Mouse (Mus musculus) neural tube, embryonic 12.5 days (tissue): ENCODE results near the gene Tjp3. TPM values are rescaled to one million over a fixed set of nuclear protein-coding genes. Genes with fewer than 3 reads are reported as not detected.
A peak's percentile ranks its signal among the peaks of the same experiment; 100 is the strongest.

Source experiments
- ATAC-seq: fragments of 200-750 bp; cut with Nextera tagmentation; 2 replicates; pipeline ENCODE4 v1.8.0; 2017; ENCODE audit warnings: low read depth, mild to moderate bottlenecking, moderate TSS enrichment, moderate library complexity; ENCODE audit not compliant: low FRiP score
- H3K27ac ChIP-seq: fragments of 300-500 bp; sonication (generic); 2 replicates; pipeline ENCODE4 v1.5.1; 2016
- H3K27me3 ChIP-seq: fragments of 300-500 bp; sonication (generic); replicated peaks from 2 replicates; pipeline ENCODE4 v1.6.1; 2016; ENCODE audit warnings: mild to moderate bottlenecking
- H3K36me3 ChIP-seq: fragments of 300-500 bp; sonication (generic); 2 replicates; pipeline ENCODE4 v1.6.1; 2016; ENCODE audit warnings: mild to moderate bottlenecking
- H3K4me1 ChIP-seq: fragments of 300-500 bp; sonication (generic); 2 replicates; pipeline ENCODE4 v1.6.1; 2016
- H3K4me2 ChIP-seq: fragments of 300-500 bp; sonication (generic); replicated peaks from 2 replicates; pipeline ENCODE4 v1.6.1; 2016; ENCODE audit warnings: mild to moderate bottlenecking
- H3K4me3 ChIP-seq: fragments of 300-500 bp; sonication (generic); 2 replicates; pipeline ENCODE4 v1.5.1; 2016
- H3K9ac ChIP-seq: fragments of 300-500 bp; sonication (generic); 2 replicates; pipeline ENCODE4 v1.6.1; 2016; ENCODE audit warnings: mild to moderate bottlenecking
- H3K9me3 ChIP-seq: fragments of 300-500 bp; sonication (generic); 2 replicates; pipeline ENCODE4 v1.6.1; 2016; ENCODE audit warnings: mild to moderate bottlenecking
- WGBS: fragments of 180-500 bp; shearing (Covaris S2); methylation state at CpG from one replicate; pipeline ENCODE4 v1.1.7; 2016; 5-methylcytosine and 5-hydroxymethylcytosine counted together
- polyA plus RNA-seq: library from polyadenylated mRNA; unstranded; fragments of >200 nt; fragmentation: Nextera tagmentation; extraction: Ambion mirVana; gene quantifications from 2 replicates; pipeline ENCODE4 v1.2.1, GENCODE M21; 2016

Tjp3 gene
- polyA plus RNA-seq, 1 experiment from 2014 or later, result 3.9 TPM

DNA sequence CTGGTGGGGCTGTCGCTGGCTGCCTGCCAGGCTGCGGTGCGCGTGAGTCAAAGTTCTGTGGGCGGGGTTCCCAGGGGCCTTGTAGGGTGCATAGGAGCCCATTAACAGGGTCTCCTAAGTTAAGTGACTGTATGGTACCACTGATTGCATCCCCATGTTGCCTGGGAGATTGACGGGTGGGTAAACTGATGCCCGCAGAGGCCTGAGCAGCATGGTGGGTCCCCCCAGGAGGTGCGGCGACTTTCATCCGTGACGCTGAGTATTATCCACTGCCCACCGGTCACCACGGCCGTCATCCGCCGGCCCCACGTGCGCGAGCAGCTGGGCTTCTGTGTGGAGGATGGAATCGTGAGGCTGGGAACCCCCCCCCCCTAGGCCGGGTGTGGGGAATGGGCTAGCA lies 19.0 kb downstream of the Tjp3 start:
- H3K4me1 ChIP-seq, result peaks cover 12% of the 10 kb centered on the region
- 93% methylated on average over 21 of the region's 21 CpGs for WGBS

DNA sequence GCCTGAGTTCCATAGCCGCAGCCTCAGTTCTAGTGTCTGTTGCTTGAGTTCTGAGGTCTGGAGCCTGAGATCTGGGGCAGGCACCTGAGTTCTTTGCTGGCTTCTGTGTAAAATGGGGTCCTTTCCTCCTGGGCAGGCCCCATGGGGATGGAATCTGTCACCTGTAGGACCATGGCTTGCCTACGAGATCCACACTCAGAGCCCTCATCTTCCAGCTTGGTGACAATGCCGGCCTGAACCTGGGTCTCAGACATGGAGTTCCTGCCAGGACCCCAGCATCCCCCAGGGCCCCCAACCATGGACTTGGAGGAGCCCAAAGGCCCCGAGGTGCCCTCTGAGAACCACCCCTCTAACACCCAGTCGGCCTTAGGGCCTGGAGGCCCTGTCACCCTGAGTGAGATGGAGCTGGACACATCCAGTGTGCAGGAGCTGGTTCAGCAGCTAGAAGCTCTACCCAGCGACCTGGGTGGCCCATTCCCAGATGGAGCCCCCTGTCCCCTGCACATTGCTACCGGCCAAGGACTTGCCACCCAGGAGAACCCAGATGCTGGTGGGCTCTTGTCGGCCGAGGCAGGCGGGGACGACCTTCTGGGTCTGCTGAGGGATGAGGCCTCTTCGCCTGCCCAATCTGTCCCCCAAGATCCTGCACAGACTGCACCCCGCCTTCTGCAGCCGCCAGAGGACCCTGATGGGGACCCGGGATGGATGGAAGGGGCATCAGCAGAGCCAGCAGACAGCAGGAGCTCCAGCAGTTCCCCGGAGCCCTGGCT lies 22.6 kb downstream of the Tjp3 start:
- 83% methylated on average over 16 of the region's 16 CpGs for WGBS
- H3K9ac ChIP-seq, result peak overlapping the region; percentile 77
- no peak overlapping the region for H3K27ac ChIP-seq
- H3K27me3 ChIP-seq, result no peaks in the 10 kb centered on the region
- peaks cover 17% of the 10 kb centered on the region for H3K4me1 ChIP-seq
- no peak for ATAC-seq
- peaks cover 49% of the 10 kb centered on the region for H3K36me3 ChIP-seq
- H3K9me3 ChIP-seq, result no peaks in the 10 kb centered on the region
- H3K4me2 ChIP-seq, result peak overlapping the region; percentile 85
- H3K4me3 ChIP-seq, result peak overlapping the region; percentile 54

More for the DNA sequence above, 19.0 kb downstream of the Tjp3 start:
- Histone ChIP-seq H3K4me3 (no peak overlapping the region), H3K36me3 (peaks cover 33% of the 10 kb centered on the region), H3K9ac (no peak overlapping the region), H3K9me3 (no peaks in the 10 kb centered on the region), H3K4me2 (no peak overlapping the region), H3K27ac (no peak overlapping the region), H3K27me3 (no peaks in the 10 kb centered on the region)
- ATAC-seq, result no peak

DNA sequence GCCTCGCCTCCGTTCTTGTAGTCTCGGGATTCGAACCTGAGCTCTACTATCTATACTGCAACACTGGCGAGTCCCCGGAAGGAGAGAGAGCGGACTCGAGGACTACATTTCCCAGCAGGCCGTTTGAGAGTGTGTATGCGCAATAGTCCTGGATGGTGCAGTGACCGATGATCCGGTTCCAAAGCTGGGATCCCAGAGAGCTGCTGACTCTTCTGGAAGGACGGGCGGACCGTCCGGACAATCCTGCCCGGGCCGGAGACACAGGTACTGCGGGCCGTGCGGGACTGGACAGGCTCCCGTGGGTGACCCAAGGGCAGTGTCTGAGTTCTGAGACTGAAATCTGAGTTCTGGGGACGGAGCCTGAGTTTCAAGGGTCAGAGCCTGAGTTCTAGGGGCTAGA lies 23.3 kb downstream of the Tjp3 start:
- Histone ChIP-seq H3K27ac (no peak overlapping the region), H3K4me1 (peaks cover 17% of the 10 kb centered on the region), H3K36me3 (peaks cover 49% of the 10 kb centered on the region), H3K9me3 (no peaks in the 10 kb centered on the region), H3K9ac (peak overlapping the region; percentile 77), H3K4me3 (peak overlapping the region; percentile 54), H3K27me3 (no peaks in the 10 kb centered on the region), H3K4me2 (peak overlapping the region; percentile 85)
- peak; percentile 56; the same call in 1 of the 2 replicates for ATAC-seq
- 4% methylated on average over 23 of the region's 23 CpGs for WGBS

DNA sequence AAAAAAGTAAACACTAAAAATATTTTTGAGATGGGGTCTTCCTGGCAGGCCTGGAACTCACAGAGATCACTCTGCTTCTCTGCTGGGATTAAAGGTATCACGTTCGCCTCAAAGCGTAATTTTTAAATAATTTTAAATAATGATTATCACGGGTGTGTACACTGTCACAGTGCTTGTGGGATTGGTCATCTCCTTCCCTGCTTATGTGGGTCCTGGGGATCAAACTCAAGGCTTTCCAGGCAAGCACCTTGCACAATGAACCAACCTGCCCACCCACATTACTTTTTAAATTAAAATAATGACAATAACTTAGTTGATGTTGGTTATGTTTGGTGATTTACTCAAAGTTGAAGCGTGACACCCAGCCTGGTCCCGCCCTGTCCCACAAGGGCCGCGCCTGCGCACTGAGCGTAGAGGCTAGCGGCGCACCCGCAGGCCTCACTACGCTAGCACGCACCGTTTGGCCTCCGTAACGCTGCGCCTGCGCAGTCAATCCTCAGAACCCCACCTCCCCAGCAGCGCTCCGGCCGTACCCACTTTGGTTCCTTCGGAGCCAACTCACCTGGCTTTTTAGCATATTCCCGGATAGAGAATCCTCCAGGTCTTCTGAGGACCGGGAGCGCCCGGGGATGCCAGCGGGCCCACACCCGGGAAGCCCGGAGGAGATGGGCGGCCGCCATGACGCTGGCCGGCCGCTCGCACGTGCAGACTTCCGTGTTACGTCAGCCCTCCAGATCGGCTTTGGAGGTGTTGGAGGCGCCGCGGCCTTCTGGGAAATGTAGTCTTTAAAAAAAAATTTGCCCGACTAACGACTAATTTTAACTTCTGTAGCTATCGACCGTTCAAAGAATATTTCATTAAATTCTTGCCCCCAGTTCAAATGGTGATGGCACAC lies 24.9 kb downstream of the Tjp3 start, which contains the start of the genes Mrpl54 and Apba3:
Gene Mrpl54 (minus strand): TSS at position 724 of the 895 bp plus-strand sequence.
Gene Apba3 (plus strand): TSS at position 750 of the 895 bp plus-strand sequence.
- Histone ChIP-seq H3K4me3 (peak within 1 kb of the TSS; percentile 62), H3K9ac (peak within 1 kb of the TSS; percentile 66; the same call in 1 of the 2 replicates), H3K27ac (no peak within 1 kb of the TSS), H3K4me1 (peaks cover 17% of the 10 kb centered on the region), H3K36me3 (peaks cover 48% of the 10 kb centered on the region), H3K4me2 (peak within 1 kb of the TSS; percentile 85), H3K27me3 (no peaks in the 10 kb centered on the region), H3K9me3 (no peaks in the 10 kb centered on the region)
- peak; percentile 92 for ATAC-seq
- WGBS, result under 1% methylated on average over 48 of the region's 48 CpGs

DNA sequence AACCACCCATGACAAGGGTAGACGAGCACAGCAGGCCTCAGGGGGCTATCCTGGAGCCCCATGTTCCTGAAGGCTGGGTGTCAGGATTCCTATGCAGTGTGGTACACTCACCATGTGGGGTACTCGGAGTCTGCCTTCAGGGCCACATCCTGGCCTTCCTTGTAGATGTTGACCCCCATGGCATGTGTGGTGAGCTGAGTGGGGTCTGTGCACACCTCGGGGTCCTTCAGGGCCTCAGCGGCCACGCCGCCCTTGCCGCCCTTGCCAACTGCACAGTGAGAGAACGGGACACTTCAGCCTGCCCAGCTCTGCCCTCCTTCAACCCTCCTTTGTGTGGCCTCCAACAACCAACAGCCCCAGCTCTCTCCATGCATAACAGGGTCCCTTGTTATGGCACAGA lies 25.8 kb downstream of the Tjp3 start:
- Histone ChIP-seq H3K27me3 (no peaks in the 10 kb centered on the region), H3K27ac (no peak overlapping the region), H3K36me3 (peaks cover 41% of the 10 kb centered on the region), H3K4me2 (peak overlapping the region; percentile 66), H3K9ac (peak overlapping the region; percentile 42), H3K4me3 (no peak overlapping the region), H3K9me3 (0 out of 2 replicates have a peak, but pooled peaks cover 3% of the 10 kb centered on the region), H3K4me1 (peaks cover 17% of the 10 kb centered on the region)
- WGBS, result 96% methylated on average over 8 of the region's 8 CpGs
- ATAC-seq, result no peak

DNA sequence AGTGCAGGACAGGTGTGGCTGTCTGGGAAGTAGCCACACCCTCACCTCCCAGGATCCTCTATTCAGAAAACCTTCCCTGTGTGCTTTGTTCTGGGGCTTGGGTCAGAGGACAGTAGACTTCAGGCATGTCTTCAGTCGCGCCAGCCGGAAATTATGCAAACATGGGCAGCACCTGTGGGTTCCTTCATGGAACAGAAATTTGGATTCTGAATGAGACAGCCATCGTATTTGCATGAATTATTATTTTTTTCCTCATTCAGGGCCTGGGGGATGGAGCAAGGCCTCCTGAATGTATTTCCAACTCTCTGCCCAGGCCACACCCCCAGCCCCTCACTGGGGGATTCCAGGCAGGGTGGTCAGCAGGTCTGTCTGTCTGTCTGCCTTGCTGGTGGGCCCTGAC lies 30.4 kb downstream of the Tjp3 start:
- 0 out of 2 replicates have a peak, but pooled peaks cover 5% of the 10 kb centered on the region for H3K9me3 ChIP-seq
- H3K27ac ChIP-seq, result no peak overlapping the region
- no peak for ATAC-seq
- no peak overlapping the region for H3K4me3 ChIP-seq
- WGBS, result 90% methylated on average over 4 of the region's 4 CpGs
- peaks cover 41% of the 10 kb centered on the region for H3K27me3 ChIP-seq
- no peak overlapping the region for H3K4me2 ChIP-seq
- H3K9ac ChIP-seq, result no peak overlapping the region
- peaks cover 41% of the 10 kb centered on the region for H3K36me3 ChIP-seq
- peaks cover 27% of the 10 kb centered on the region for H3K4me1 ChIP-seq

DNA sequence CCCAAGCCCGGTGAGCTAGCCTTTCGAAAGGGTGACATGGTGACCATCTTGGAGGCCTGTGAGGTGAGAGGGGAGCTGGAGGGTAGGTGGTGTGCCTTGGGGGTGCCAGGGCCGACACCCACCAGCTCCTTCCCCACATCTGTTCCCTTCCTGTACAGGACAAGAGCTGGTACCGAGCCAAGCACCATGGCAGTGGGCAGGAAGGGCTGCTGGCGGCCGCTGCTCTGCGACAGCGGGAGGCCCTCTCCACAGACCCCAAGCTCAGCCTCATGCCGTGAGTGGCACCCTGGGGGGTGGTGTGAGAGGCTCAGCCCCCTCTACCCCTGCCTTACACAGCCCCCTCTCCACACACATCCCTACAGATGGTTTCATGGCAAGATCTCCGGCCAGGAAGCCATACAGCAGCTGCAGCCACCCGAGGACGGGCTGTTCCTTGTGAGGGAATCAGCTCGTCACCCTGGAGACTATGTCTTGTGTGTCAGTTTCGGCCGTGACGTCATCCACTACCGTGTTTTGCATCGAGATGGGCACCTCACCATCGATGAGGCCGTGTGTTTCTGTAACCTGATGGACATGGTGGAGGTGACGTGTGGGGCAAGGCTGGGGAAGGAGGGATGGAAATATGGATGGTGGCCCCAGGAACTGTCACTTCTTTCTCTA lies 32.0 kb downstream of the Tjp3 start:
- Histone ChIP-seq H3K9ac (no peak overlapping the region), H3K27ac (no peak overlapping the region)
- WGBS, result 41% methylated on average over 21 of the region's 21 CpGs

DNA sequence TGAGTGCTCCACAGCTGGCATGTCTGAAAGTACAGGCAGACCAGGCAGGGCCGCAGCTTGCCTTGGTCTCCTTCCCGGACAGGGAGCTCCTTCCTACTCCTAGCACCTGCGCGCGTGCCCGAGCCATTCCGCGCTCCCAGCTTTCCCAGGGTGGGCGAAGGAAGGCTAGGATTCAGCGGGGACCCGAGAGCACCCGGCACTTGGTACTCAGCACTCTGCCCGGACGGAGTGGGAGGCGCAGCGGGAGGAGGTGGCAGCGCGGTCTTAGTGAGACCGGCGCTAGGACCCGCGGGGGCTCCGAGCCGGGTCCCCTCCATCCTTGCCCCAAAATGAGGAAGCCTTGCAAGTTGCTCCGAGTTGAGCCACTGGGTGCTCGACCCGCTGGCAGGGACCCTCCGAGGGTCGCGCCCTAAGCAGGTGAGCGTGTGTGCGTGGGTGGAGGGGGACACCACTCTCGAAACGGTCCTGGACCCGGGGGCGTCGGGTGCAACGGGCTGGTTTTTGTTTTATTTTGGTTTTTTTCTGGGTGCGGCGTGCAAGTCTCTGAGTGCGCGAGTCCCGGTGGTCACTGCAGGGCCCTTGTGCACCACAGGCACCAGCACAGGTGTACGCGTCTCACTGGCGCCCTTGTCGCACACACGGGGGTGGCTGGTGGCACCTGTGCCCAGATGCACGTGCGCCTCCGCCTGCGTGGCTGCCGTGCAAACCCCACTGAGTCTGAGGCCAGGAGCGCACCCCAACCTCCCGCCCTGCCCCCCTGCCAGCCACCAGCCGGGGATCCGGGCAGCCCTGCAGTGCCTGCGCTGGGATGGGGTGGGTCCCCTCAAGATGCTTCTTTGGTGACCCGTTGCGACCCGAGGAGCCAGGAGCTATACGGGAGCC lies 34.0 kb downstream of the Tjp3 start:
- no peak for ATAC-seq
- H3K27ac ChIP-seq, result no peak overlapping the region
- H3K9ac ChIP-seq, result peak overlapping the region; percentile 52; the same call in 1 of the 2 replicates
- 3% methylated on average over 62 of the region's 62 CpGs for WGBS
- H3K4me3 ChIP-seq, result peak overlapping the region; percentile 39
- peak overlapping the region; percentile 71 for H3K4me2 ChIP-seq
- peaks cover 31% of the 10 kb centered on the region for H3K4me1 ChIP-seq
- H3K27me3 ChIP-seq, result peaks cover 67% of the 10 kb centered on the region
- H3K9me3 ChIP-seq, result 0 out of 2 replicates have a peak, but pooled peaks cover 5% of the 10 kb centered on the region
- peaks cover 9% of the 10 kb centered on the region for H3K36me3 ChIP-seq

More for the DNA sequence above, 32.0 kb downstream of the Tjp3 start:
- Histone ChIP-seq H3K27me3 (peaks cover 48% of the 10 kb centered on the region), H3K9me3 (0 out of 2 replicates have a peak, but pooled peaks cover 5% of the 10 kb centered on the region), H3K4me3 (no peak overlapping the region), H3K4me2 (peak overlapping the region; percentile 12), H3K4me1 (peaks cover 23% of the 10 kb centered on the region), H3K36me3 (peaks cover 29% of the 10 kb centered on the region)
- 0 out of 2 replicates have a peak, but pooled peaks have one; percentile 18 for ATAC-seq

DNA sequence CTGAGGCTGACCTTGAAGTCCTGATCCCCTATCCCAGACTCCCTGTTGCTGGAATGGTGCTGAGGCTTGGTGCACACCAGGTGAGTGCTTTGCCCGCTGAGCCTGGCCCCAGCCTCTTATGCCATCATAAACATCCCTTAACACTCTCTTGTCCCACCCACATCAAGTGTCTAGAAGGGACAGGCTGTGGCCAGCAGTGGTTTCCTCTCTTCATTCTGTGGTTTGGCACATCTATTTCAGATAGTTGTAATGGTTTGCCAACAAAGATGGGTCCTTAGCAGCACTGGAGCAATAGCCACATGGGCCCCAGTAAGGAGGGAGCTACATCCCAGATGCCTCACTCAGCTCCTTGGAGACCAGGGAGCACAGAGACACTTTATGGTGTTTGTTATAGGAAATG lies 36.5 kb downstream of the Tjp3 start:
- Histone ChIP-seq H3K4me1 (peaks cover 34% of the 10 kb centered on the region), H3K9me3 (no peaks in the 10 kb centered on the region), H3K4me3 (no peak overlapping the region), H3K27me3 (peaks cover 84% of the 10 kb centered on the region), H3K27ac (no peak overlapping the region), H3K4me2 (no peak overlapping the region), H3K9ac (no peak overlapping the region), H3K36me3 (no peaks in the 10 kb centered on the region)
- no peak for ATAC-seq
- 56% methylated on average over 1 of the region's 1 CpGs for WGBS

DNA sequence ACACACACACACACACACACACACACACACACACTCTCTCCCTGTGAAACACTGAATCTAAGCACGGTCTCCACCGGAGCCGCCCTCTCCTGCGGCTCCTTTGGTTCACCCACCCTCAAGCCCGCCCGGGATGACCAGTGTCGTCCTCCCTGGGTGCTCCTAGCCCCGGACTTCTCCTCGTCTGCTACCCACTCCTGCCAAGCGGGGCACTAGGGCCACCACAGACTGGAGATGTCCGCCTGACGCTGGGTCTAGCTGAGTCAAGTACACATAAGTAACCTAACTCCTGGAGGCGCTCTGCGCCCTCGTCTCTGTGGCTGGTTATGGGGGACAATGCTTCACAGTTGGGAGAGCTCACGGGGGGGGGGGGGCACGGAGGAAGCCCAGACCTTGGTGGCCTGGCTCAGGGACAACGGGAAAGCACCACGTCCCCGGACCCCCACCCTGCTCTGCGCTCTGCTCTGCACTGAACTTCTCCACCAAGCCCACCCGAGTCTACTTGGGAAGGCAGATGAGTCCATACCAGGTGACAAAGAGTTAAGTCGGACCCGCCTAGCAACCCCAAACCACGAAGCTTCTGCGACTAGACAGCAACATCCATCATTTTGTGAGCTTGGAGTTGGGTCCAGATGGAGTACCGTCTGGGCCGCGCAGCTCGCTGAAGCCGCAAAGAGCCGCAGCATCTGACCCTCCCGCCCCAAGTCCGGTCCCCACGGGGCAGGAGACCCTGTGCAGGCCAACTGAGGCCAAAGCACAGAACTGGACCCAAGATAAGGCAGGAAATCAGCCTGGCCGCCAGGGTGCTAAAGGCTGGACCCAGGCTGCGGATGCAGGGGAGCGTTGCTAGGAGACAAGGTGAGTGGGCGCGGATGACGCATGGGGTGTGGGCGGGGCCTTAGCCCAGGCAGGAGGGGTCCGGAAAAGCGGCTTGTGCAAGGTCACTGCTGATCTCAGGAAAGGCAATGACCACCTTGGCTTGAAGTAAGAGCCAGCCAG lies 38.7 kb downstream of the Tjp3 start, which contains the start of gene Matk:
Gene Matk (plus strand): TSS at position 512 of the 996 bp plus-strand sequence.
- Histone ChIP-seq H3K4me3 (0 out of 2 replicates have a peak within 1 kb of the TSS, but pooled peaks have one; percentile 11), H3K27me3 (peaks cover 62% of the 10 kb centered on the region), H3K27ac (no peak within 1 kb of the TSS), H3K9ac (peak within 1 kb of the TSS; percentile 27), H3K4me1 (peaks cover 22% of the 10 kb centered on the region), H3K4me2 (peak within 1 kb of the TSS; percentile 52), H3K9me3 (no peaks in the 10 kb centered on the region), H3K36me3 (no peaks in the 10 kb centered on the region)
- WGBS, result 10% methylated on average over 44 of the region's 44 CpGs
- ATAC-seq, result peak; percentile 61
